Mouse (Mus musculus) liver, embryonic 14.5 days (tissue): ENCODE results near the gene 4930535I16Rik. TPM values are rescaled to one million over a fixed set of nuclear protein-coding genes. Genes with fewer than 3 reads are reported as not detected.
A peak's percentile ranks its signal among the peaks of the same experiment; 100 is the strongest.

Experiments
- ATAC-seq: fragments of 200-750 bp; cut with Nextera tagmentation; 2 replicates; pipeline ENCODE4 v1.8.0; 2017; ENCODE audit warnings: moderate number of reproducible peaks, mild to moderate bottlenecking, moderate library complexity; ENCODE audit not compliant: insufficient read depth
- DNase-seq, 3 experiments: peaks; one replicate each; pipeline ENCODE4 v3.0.0-alpha.2; 2012 to 2013; ENCODE audit warnings: low read depth in 3 of 3, low spot score in 3 of 3
- H3K27ac ChIP-seq: fragments of 300-500 bp; sonication (generic); 2 replicates; pipeline ENCODE4 v1.5.1; 2014; ENCODE audit warnings: moderate library complexity, mild to moderate bottlenecking, control low read depth, inconsistent platforms
- H3K27me3 ChIP-seq: fragments of 300-500 bp; sonication (generic); 2 replicates; pipeline ENCODE4 v1.6.1; 2014; ENCODE audit warnings: mild to moderate bottlenecking, low read length, moderate library complexity; ENCODE audit not compliant: control insufficient read depth, insufficient read depth
- H3K36me3 ChIP-seq: fragments of 300-500 bp; sonication (generic); replicated peaks from 2 replicates; pipeline ENCODE4 v1.6.1; 2014; ENCODE audit warnings: low read depth; ENCODE audit not compliant: control insufficient read depth, insufficient read depth
- H3K4me1 ChIP-seq, 2 experiments: fragments of 200-500 bp in 1 of 2; fragments of 300-500 bp in 1 of 2; sonication (generic) in 1 of 2; replicated peaks; 2 replicates each; pipeline ENCODE4 v1.6.1; 2012 to 2014; ENCODE audit warnings: antibody characterized with exemption in 1 of 2, inconsistent platforms in 1 of 2, low read length in 1 of 2; ENCODE audit not compliant: control insufficient read depth in 2 of 2, insufficient read depth in 2 of 2
- H3K4me2 ChIP-seq: fragments of 300-500 bp; sonication (generic); 2 replicates; pipeline ENCODE4 v1.6.1; 2014; ENCODE audit warnings: low read depth, mild to moderate bottlenecking, control low read depth, moderate library complexity
- H3K4me3 ChIP-seq, 2 experiments: fragments of 200-500 bp in 1 of 2; fragments of 300-500 bp in 1 of 2; sonication (generic) in 1 of 2; 2 replicates each; pipeline ENCODE4 v1.5.1; 2012 to 2014; ENCODE audit warnings: low read depth in 2 of 2, low read length in 2 of 2, mild to moderate bottlenecking in 2 of 2, control low read depth in 1 of 2, inconsistent platforms in 1 of 2, moderate library complexity in 1 of 2; ENCODE audit not compliant: insufficient read depth in 1 of 2
- H3K9ac ChIP-seq: fragments of 300-500 bp; sonication (generic); replicated peaks from 2 replicates; pipeline ENCODE4 v1.6.1; 2014; ENCODE audit warnings: mild to moderate bottlenecking, control low read depth, moderate library complexity
- H3K9me3 ChIP-seq: fragments of 300-500 bp; sonication (generic); 2 replicates; pipeline ENCODE4 v1.6.1; 2016; ENCODE audit warnings: low read length, mixed read lengths; ENCODE audit not compliant: control insufficient read depth
- CTCF ChIP-seq: IDR thresholded peaks from 2 replicates; pipeline ENCODE4 v1.5.1; 2016; ENCODE audit warnings: antibody characterized with exemption, low read depth, control low read depth
- EP300 ChIP-seq: IDR thresholded peaks from 2 replicates; pipeline ENCODE4 v1.6.1; 2016; ENCODE audit warnings: antibody characterized with exemption, low read depth
- WGBS: fragments of 180-500 bp; shearing (Covaris S2); extraction: QIAGEN DNeasy Blood & Tissue Kit; methylation state at CpG from one replicate; pipeline ENCODE4 v1.1.7; 2014; ENCODE audit not compliant: insufficient replicate concordance; 5-methylcytosine and 5-hydroxymethylcytosine counted together
- polyA plus RNA-seq, 2 experiments: library from polyadenylated mRNA; depleted of rRNA in 1 of 2; stranded (reverse) in 1 of 2; unstranded in 1 of 2; fragments of >200 nt; fragmentation: Nextera tagmentation in 1 of 2; extraction: Ambion mirVana in 1 of 2; gene quantifications; 2 replicates each; pipeline versions ENCODE4 v1.2.1 to v1.2.3; 2012 to 2014

4930535I16Rik gene
- polyA plus RNA-seq, 2 experiments, result not detected

DNA sequence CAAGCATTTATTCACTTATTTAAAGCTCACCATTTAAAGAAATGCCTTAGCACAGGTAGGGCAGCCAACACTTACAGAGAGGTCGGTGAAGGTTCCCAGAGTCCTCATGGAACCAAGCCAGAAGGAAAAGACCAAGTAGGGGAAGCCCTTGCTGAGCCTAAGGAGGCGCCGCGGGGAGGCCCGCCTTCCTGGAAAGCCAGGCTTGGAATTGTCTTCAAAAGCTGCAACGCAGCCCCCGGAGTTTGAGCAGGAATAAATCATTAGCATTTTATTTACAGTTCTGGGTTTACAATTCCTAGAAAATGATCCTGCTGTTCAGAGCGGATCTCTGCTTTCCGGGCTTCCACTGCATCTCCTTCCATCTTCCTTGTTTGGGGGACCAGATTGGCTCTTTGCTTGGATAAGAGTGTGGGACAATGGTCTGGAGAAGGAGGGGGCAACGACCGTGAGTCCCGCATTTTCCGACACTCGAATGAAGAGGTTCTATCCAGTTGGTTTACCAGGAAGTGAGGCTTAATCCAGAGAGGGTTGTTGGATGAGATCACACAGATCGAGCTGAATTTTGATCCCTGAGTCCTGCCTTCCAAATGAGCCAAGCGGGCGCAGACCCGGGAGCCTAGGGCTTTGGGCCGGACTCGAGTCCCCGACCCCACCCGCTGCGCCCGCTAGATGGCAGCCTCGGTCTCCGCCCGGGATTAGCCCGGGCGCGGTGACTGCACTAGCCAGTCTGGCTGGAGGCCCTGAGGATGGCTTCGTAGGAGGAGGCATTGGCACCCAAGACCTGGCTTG, 39.1 kb upstream of the 4930535I16Rik start:
- no peaks in the 10 kb centered on the region for H3K36me3 ChIP-seq
- no peaks in the 10 kb centered on the region for H3K9me3 ChIP-seq
- TF ChIP-seq EP300, result no peak
- TF ChIP-seq CTCF, result peak; percentile 84
- no peak overlapping the region for H3K9ac ChIP-seq
- H3K4me2 ChIP-seq, result 0 out of 2 replicates have a peak overlapping the region, but pooled peaks have one; percentile 23
- H3K27ac ChIP-seq, result no peak overlapping the region
- ATAC-seq (peak; percentile 47; the same call in 1 of the 2 replicates), DNase-seq (no peak)
- no peak overlapping the region; a peak in 1 of 4 replicates for H3K4me3 ChIP-seq
- H3K4me1 ChIP-seq, result peaks cover 0 to 5% of the 10 kb centered on the region in 2 experiments; a peak in 1 of 4 replicates
- WGBS, result 8% methylated on average over 31 of the region's 31 CpGs
- H3K27me3 ChIP-seq, result no peaks in the 10 kb centered on the region; the same call in none of the 2 replicates

DNA sequence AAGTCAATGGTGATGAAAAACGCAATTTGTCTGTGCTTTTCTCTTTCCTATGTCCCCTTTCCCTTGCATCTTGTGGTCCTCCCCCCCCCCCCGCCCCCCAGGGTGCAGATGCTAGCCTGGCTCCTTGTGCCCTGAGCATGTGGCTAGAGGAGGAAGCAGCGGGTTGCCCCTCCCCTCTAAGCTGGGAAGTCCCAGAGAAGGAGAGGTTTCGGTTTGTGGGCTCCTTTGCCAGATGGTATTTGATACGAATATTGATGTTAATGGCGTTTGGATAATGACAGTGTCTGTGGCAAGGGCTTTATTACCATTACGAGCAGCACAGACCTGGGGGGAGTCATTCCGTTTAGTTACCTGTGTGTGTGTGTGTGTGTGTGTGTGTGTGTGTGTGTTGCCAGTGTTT, 34.2 kb upstream of the 4930535I16Rik start:
- Histone ChIP-seq H3K4me2 (no peak overlapping the region), H3K9me3 (no peaks in the 10 kb centered on the region), H3K4me3 (no peak overlapping the region), H3K36me3 (no peaks in the 10 kb centered on the region), H3K4me1 (no peaks in the 10 kb centered on the region), H3K27me3 (no peaks in the 10 kb centered on the region; the same call in none of the 2 replicates), H3K9ac (no peak overlapping the region), H3K27ac (no peak overlapping the region)
- WGBS, result 25% methylated on average over 7 of the region's 8 CpGs
- ATAC-seq (no peak), DNase-seq (no peak)
- TF ChIP-seq EP300 (no peak), CTCF (no peak)

DNA sequence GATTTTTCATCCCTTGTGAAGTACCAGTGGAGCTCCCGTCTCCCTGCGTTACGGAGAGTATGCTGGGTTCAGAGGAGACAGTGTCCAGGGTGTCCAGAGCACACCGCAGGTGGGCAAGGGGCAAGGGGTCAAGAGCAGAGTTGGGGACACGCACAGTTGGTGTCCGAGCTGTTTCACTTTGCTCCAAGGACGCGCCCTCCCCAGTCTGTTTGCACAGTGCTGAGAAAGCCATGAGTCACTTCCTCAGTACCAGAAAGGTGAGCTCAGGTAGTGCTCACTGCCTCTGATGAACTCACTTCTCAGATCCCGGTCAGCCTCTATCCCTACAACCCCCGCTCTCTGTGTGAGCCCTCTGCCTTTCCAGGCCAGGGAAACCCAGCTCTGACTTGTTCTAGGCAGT, 31.8 kb upstream of the 4930535I16Rik start:
- Histone ChIP-seq H3K4me1 (no peaks in the 10 kb centered on the region), H3K4me2 (no peak overlapping the region), H3K27ac (no peak overlapping the region), H3K9ac (no peak overlapping the region), H3K9me3 (no peaks in the 10 kb centered on the region), H3K36me3 (no peaks in the 10 kb centered on the region), H3K27me3 (no peaks in the 10 kb centered on the region), H3K4me3 (no peak overlapping the region)
- 61% methylated on average over 10 of the region's 10 CpGs for WGBS
- DNase-seq (no peak), ATAC-seq (no peak)
- TF ChIP-seq EP300, result no peak
- no peak for TF ChIP-seq CTCF

DNA sequence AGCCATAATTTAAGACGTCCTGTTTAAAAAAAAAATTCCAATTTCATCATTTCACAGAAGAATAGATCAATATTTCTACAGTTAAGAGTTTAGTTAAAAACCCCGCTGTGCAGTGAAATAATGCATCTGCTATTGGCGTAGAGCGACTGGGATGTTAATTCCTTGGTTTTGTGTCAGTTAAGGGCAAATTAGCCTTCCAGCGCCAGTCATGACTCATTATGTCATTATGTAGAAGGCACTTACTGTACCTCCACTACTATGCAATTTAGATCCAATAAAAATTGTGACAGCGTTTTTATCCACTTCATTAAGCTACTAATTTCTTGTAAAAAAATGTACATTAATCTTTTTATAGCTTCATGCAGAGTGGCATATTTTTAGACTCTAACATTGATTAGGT, 31.1 kb upstream of the 4930535I16Rik start:
- no peak overlapping the region for H3K4me3 ChIP-seq
- no peaks in the 10 kb centered on the region for H3K9me3 ChIP-seq
- ATAC-seq (no peak), DNase-seq (no peak)
- WGBS, result 68% methylated on average over 6 of the region's 6 CpGs
- TF ChIP-seq EP300 (no peak), CTCF (no peak)
- no peak overlapping the region for H3K27ac ChIP-seq
- H3K36me3 ChIP-seq, result no peaks in the 10 kb centered on the region
- no peak overlapping the region for H3K4me2 ChIP-seq
- no peaks in the 10 kb centered on the region for H3K4me1 ChIP-seq
- no peak overlapping the region for H3K9ac ChIP-seq
- no peaks in the 10 kb centered on the region for H3K27me3 ChIP-seq

DNA sequence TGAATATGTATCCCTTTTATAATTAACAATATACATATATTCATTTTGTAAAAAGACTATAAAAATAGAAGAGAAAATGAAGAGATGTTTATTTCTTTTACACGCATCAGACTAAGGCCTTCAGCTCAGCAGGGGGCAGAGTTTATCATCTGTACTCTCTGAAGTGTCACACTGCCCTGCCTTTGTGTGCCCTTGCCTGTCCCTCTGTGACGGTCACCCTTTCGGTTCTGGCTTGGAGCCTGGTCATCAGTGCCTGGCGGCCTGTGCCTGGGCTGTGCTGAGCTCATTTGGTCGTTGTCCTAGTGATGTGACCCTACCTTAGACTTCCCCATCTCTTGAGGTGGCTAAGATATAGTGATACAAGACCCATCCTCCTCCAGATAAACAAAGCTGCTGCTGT, 29.3 kb upstream of the 4930535I16Rik start:
- no peak for TF ChIP-seq EP300
- no peak for TF ChIP-seq CTCF
- Histone ChIP-seq H3K36me3 (no peaks in the 10 kb centered on the region), H3K4me1 (no peaks in the 10 kb centered on the region), H3K4me3 (no peak overlapping the region), H3K27ac (no peak overlapping the region), H3K27me3 (no peaks in the 10 kb centered on the region), H3K9me3 (no peaks in the 10 kb centered on the region), H3K4me2 (no peak overlapping the region), H3K9ac (no peak overlapping the region)
- DNase-seq (no peak), ATAC-seq (no peak)
- 56% methylated on average over 5 of the region's 5 CpGs for WGBS
